Mouse (Mus musculus) thymus, postnatal 4 days (tissue): ENCODE data around the gene 1700028K03Rik.

Experiments
- DNase-seq: peaks from one replicate; pipeline ENCODE4 v3.0.0; 2021

The 1700028K03Rik gene

DNA sequence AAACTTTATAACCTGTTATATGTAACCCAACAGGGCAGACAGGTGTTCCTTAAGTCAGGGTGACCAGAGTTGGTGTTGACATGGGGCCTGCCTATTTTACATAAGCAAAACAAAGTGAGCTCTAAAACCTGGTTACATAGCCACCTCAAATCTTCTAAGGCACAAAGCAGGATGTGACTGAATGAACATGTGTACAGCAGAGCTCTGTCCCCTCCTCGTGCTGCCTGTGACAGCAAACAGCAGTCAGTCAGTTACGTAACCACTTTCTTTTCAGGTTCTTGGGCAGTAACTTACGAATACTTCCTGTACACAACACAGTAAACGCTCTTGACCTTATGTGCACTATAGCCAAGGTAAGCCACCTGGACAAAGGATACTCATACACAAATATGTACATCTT is 11.4 kb downstream of the 1700028K03Rik start:
- peak; percentile 11 for DNase-seq

DNA sequence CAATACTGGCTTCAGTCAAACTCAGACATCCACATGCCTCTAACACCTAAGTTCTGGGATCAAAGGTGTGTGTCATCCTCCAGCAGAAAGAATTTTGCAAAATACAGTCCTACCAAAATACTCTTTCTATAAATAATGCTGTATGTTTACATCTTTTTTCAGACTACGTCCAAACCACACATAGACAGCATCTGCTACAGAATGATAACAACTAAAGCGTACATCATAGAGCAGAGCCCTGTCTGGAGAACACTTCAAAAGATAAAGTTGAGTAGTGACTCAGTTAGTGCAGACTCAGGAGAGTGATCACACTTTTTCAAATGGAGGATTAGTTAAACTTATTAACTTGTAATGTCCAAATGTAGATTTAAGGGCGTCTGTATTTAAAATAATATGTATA is 13.4 kb downstream of the 1700028K03Rik start:
- DNase-seq = no peak

DNA sequence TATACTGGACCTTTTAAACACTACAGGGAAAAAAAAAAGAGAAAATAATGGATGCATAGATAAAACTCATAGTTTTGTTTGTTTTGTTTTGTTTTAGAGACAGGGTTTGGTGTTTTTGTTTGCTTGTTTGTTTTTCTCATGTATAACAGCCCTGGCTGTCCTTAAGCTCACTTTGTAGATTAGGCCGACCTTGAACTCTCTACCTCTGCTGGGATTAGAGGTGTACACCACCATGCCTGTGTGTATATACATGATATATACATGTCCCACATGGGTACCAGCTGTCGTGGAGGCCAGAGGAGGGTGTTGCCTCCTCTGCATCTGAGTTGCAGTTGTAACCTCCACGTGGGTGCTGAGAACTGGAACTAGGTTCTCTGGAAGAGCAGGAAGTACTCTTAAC is 13.9 kb downstream of the 1700028K03Rik start:
- DNase-seq = no peak

DNA sequence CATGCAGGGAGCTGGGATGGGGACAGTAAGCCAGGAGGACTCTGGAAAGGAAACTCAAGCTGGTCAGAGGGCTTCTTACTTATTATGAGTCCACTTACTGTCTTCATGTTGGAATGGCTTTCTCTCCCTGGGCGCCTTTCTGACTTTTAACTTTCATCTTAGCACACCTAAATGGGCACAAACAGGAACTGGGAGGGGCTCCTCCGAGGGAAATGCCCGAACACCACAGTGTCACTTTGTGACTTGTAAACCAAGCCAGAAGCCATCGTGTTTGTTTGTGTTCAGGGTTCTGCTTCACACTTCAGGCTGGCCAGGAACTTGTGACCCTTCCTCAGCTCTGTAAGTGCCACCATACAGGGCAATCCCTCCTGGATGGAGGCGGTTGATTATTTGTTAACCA is 19.8 kb downstream of the 1700028K03Rik start:
- DNase-seq = no peak

DNA sequence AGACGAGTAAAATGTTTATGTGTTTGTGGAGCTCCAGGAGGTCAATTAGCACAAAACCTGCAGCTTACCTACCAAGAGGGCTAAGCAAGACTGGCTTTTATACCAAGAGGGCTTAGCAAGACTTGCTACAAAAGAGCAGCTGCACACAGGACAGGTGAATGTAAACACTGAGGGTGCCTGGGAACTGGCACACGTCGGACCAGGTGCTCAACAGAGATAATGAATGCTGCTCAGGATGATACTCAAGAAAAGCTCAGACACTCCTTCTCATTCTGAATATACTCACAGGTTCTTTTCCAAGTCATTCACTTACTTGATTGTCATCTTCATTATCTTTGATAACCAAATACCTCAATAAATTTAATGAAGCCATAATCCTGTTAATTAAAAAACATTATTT is 22.5 kb downstream of the 1700028K03Rik start:
- no peak for DNase-seq

DNA sequence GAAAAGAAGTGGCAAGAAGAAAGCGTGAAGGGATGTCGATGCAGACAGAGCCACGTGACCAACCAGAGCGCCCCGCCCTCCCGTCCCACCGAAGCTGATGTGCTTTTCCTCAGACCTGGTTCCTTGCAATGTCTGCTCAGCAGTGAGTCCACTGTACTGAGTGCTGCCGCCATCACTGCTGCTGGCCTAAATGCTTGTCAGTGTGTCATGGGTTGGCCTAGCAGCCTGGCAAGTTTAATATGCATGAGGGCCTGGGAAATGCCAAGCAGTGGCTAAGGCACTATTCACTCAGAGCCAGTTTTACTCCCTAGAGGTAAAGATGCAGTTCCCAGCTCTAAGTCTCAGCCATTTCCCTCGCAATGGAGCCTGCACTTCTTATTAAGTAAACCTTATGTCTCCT is 34.6 kb downstream of the 1700028K03Rik start:
- DNase-seq = no peak

DNA sequence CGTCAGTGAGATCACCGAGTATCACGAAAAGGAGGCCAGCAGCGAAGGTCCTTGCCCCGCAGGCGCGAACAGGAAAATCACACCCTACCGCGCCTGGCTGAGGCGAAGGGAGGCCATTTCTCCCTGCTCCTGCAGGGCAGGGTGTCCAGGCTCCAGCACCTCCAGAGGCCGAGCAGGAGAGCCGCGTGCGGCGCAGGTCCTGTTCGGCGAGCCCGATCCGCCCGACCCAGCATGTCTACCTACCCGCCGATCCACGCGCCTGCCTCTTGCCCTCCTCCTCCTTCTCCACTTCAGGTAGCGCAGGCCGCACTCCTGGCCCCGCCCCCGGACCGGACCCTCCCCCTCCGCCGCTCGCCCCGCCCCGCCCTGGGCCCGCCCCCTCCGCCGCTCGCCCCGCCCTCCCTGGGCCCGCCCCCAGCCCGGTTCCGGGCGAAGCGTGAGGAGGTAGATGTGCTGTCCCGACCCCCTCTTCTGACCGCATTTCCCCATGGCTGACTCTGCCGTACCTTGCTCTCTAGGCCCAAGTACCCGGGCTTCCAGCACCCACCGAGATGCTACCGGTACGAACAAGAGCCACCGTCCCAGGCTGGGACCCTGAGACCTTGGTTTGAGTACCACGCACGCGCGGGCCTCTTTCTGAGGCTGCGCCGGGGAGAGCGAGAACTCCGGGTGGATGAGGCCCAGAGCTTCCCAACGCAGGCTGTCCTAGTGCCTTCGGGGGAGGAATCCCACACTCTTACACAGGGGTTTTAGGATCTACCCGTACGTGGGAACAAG is 63.0 kb downstream of the 1700028K03Rik start, which contains the start of the genes Rpap2 and Glmn:
TSS of gene Rpap2 (plus strand) at position 73 of the 777 bp plus-strand sequence.
TSS of gene Glmn (minus strand) at position 588 of the 777 bp plus-strand sequence.
- peak; percentile 93 for DNase-seq

DNA sequence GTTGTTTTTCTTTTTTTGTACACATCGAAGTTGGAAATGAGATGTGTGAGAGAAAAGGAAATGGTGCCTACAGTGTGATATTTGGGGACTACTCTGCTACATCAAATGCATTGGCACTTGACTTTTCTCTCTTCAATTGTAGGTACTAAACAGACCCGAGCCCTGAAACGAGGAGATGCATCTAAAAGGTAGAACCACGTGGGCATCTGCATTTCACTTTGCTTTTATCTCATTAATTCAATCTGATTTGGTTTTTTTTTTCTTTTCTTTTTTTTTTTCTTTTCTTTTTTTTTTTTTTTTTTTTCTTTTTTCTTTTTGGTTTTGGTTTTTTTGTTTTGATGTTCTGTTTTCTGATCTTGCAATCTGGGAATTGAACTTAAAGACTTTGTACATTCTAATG is 63.9 kb downstream of the 1700028K03Rik start:
- DNase-seq = no peak
